Mouse (Mus musculus): Measurements from ENCODE around the gene Exoc3.

DNA sequence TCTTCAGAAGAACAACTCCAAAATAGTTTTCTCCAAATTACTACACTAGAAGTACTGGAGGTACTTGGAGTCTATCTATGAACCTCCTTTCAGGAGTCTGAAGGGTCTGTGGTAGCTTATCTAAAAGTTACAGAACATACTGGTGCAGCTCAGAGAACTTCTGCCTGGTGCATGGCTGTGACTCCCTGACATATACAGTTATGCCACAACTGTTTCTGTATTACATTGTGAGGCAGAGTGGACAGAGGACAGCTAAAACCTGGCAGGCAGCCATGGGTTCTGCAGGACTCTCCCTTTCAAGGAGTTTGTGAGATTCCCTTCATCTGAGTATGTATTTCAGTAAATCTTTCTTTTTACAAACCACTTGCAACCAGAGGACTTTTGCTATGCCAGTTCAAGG, 38.0 kb upstream of the Exoc3 start:
- TF ChIP-seq POLR2A (IDR thresholded peaks at IDR 0.05; ENCODE audit: extremely low read depth, insufficient read depth, low read length): no peak
- TF ChIP-seq CTCF (IDR thresholded peaks at IDR 0.05; ENCODE audit: low read depth, low read length): no peak

Measured in liver, adult 2 months (tissue).